Mouse (Mus musculus) lung, adult 2 months (tissue): ENCODE results near the gene Lrrc41. TPM values are rescaled to one million over a fixed set of nuclear protein-coding genes. Genes with fewer than 3 reads are reported as not detected.

ENCODE experiments used
- DNase-seq: peaks from one replicate; pipeline ENCODE4 v3.0.0; 2022
- H3K4me1 ChIP-seq: fragments of 200-500 bp; 2 replicates; pipeline ENCODE4 v1.6.1; 2011; ENCODE audit warnings: low read length; ENCODE audit not compliant: control insufficient read depth, insufficient read depth
- H3K4me3 ChIP-seq: fragments of 200-500 bp; replicated peaks from 2 replicates; pipeline ENCODE3; 2011; ENCODE audit warnings: low read depth, mild to moderate bottlenecking, control low read depth, low read length; ENCODE audit errors: extremely low read depth
- CTCF ChIP-seq: fragments of 200-500 bp; IDR thresholded peaks from 2 replicates; pipeline ENCODE4 v1.5.1; 2011; ENCODE audit warnings: mild to moderate bottlenecking, low read length, control low read depth; ENCODE audit not compliant: insufficient read depth
- POLR2A ChIP-seq: fragments of 200-500 bp; IDR thresholded peaks from 2 replicates; pipeline ENCODE4 v1.6.1; 2011; ENCODE audit warnings: low read depth, mild to moderate bottlenecking, control low read depth, low read length, borderline replicate concordance; ENCODE audit errors: extremely low read depth
- WGBS: fragments of 180-500 bp; shearing (Covaris S2); methylation state at CpG from one replicate; pipeline ENCODE4 v1.1.7; 2018; 5-methylcytosine and 5-hydroxymethylcytosine counted together
- polyA plus RNA-seq: library from polyadenylated mRNA; depleted of rRNA; stranded (reverse); fragments of >200 nt; gene quantifications from 2 replicates; pipeline ENCODE4 v1.2.3, GENCODE M21; 2012

Gene Lrrc41
- polyA plus RNA-seq, 1 experiment, result 61.5 TPM

DNA sequence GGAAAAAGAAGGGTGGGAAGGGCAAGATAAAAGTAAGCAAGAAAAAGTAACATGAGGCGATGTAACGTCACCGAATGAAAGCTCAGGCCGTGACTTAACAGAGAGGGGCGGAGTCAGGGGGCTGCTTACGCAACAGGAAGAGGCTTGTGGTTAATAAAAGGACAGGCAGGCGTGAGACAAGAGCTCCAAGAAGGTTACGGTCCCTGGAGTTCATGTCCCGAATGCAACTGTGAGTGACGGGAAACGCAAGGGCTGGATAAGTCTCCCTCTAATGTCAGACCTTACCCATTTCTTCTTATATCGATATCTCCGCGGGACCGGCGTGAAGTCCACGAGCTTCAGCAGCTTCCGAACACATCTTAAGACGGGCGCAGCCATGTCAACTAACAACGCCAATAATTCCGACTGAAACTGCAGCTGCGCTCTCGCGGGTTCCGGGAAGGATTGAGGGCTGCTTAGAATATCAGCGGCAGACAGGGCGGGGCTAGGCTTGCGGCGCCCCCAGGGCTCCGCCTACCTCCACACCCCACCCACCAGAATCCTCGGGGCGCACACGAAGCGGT is 21.6 kb upstream of the Lrrc41 start, which contains the start of gene Nsun4:
Gene Nsun4 (minus strand): TSS at position 478 of the 563 bp plus-strand sequence.
- TF ChIP-seq CTCF (no peak), POLR2A (no peak; the same call in none of the 2 replicates)
- Histone ChIP-seq H3K4me1 (peaks cover 13% of the 10 kb centered on the region), H3K4me3 (peak within 1 kb of the TSS; percentile 78)
- peak; percentile 89 for DNase-seq
- WGBS, result under 1% methylated on average over 35 of the region's 35 CpGs

DNA sequence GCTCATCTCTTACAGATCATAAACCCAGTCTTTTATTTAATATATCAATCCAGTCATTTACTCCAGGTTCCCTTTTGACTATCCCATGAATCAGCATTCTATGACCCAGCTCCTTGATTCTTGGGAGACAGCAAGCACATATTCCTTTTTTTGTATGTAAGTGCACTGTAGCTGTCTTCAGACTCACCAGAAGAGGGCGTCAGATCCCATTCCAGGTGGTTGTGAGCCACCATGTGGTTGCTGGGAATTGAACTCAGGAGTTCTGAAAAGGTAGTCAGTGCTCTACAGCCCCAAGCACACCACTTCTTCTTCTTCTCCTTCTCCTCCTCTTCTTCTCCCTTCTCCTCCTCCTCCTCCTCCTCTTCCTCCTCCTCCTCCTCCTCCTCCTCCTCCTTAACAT is 17.5 kb upstream of the Lrrc41 start:
- DNase-seq, result no peak
- Histone ChIP-seq H3K4me1 (peaks cover 6% of the 10 kb centered on the region; the same call in 1 of the 2 replicates), H3K4me3 (no peak overlapping the region)
- TF ChIP-seq CTCF (no peak), POLR2A (no peak)
- 11% methylated on average over 1 of the region's 1 CpGs for WGBS

GRCm38 (mm10) chr4:116059012-116059726 is 15.9 kb upstream of the Lrrc41 start:
- Histone ChIP-seq H3K4me1 (0 out of 2 replicates have a peak, but pooled peaks cover 2% of the 10 kb centered on the region), H3K4me3 (no peak overlapping the region)
- no peak for DNase-seq
- WGBS, result 74% methylated on average over 5 of the region's 5 CpGs
- no peak for TF ChIP-seq POLR2A
- no peak for TF ChIP-seq CTCF

- no peaks in the 10 kb centered on the region for H3K4me1 ChIP-seq
- 30% methylated on average over 1 of the region's 1 CpGs for WGBS
- TF ChIP-seq POLR2A, result no peak
- no peak for TF ChIP-seq CTCF
- H3K4me3 ChIP-seq, result no peak overlapping the region
- no peak for DNase-seq
Measured at GRCm38 (mm10) chr4:116063855-116064254, 11.2 kb upstream of the Lrrc41 start.

GRCm38 (mm10) chr4:116070116-116070515 is 5.0 kb upstream of the Lrrc41 start:
- 45% methylated on average over 6 of the region's 6 CpGs for WGBS
- TF ChIP-seq CTCF, result no peak
- no peak overlapping the region for H3K4me3 ChIP-seq

DNA sequence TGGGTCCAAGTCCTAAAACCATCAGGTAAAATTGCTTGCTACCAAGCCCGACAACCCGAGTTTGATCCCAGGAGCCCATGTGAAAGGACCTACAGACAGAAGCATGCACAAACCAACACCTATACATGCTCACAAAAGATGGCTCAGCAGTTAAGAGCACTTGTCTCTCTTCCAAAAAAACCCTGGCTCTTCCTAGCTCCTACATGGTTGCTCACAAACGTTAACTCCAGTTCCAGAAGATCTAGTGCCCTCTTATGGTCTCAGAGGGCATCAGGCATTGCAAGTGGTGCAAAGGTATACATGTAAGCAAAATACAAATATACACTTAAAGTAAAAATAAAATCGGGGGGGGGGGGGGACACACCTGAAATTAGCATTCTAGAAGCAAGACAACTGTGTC is 1.9 kb upstream of the Lrrc41 start:
- no peak overlapping the region for H3K4me3 ChIP-seq
- 45% methylated on average over 4 of the region's 4 CpGs for WGBS
- DNase-seq, result no peak
- H3K4me1 ChIP-seq, result peaks cover 17% of the 10 kb centered on the region
- TF ChIP-seq CTCF (peak; percentile 6; the same call in 1 of the 2 replicates), POLR2A (no peak)

More at GRCm38 (mm10) chr4:116070116-116070515, 5.0 kb upstream of the Lrrc41 start:
- DNase-seq, result no peak
- peaks cover 3% of the 10 kb centered on the region for H3K4me1 ChIP-seq

GRCm38 (mm10) chr4:116074145-116074675 is 859 bp upstream of the Lrrc41 start:
- TF ChIP-seq CTCF, result no peak
- no peak for TF ChIP-seq POLR2A
- peak overlapping the region; percentile 97 for H3K4me3 ChIP-seq
- no peak for DNase-seq
- peaks cover 17% of the 10 kb centered on the region for H3K4me1 ChIP-seq
- WGBS, result under 1% methylated on average over 8 of the region's 8 CpGs

DNA sequence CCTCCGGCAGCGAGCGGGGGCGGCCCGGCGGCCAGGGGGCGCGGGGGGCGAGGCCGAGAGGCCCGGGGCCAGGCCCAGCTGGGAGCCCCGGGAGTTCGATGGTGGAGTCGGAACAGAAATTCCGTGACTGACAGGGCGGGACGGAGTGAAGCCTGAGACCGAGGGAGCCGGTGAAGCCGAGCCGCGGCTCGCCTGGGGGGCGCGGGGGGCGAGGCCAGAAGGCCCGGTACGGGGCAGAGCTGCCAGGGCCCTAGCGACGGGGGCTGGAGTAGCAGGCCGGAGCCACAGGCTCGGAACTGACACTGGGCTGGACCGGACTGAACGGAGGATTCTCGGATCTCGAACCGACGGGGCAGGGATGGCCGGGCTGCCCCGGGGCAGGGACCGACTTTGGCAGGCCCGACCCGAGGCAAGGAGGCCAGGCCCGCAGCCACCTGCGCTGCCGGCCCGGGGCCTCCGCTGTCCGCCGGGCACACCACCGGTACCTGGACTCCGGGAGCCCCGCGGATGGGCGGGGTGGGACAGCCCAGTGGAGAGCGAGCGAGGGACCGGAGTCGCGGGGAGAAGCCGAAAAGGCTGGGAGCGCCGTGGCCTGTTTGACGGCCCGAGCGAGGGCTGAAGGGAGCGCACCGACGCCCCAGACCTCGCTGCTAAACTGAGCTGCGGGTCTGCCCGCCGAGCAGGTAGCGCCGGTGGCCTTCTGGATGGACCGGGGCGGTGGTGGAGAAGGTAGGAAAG is 731 bp downstream of the Lrrc41 start:
- WGBS, result under 1% methylated on average over 75 of the region's 77 CpGs
- Histone ChIP-seq H3K4me3 (peak overlapping the region; percentile 86), H3K4me1 (peaks cover 17% of the 10 kb centered on the region)
- peak; percentile 78 for DNase-seq
- TF ChIP-seq CTCF (no peak), POLR2A (0 out of 2 replicates have a peak, but pooled peaks have one; percentile 1)
